Mouse (Mus musculus): ENCODE results near the gene Hip1. TPM values are rescaled to one million over a fixed set of nuclear protein-coding genes. Genes with fewer than 3 reads are reported as not detected.

Hip1 gene
- total RNA-seq (2021): 10 to 100 TPM; 20.0 to 28.0 TPM
- long read RNA-seq, experiment 1, partial matches to known transcripts: 2 of 8 reads
- long read RNA-seq, experiment 1, other reads (novel, unspliced or antisense): 5 of 8 reads
- long read RNA-seq, experiment 2, partial matches to known transcripts: 0 of 3 reads
- long read RNA-seq, experiment 2, other reads (novel, unspliced or antisense): 3 of 3 reads

- peak; percentile 96 to 97 for DNase-seq
Measured at GRCm38 (mm10) chr5:135544865-135545797, at the start of gene Hip1. Gene Hip1 (minus strand): TSS chr5:135545120.

GRCm38 (mm10) chr5:135589996-135590784 is 45.3 kb upstream of the Hip1 start:
- no peak for DNase-seq

- DNase-seq: no peak
Measured at GRCm38 (mm10) chr5:135587764-135588163, 42.8 kb upstream of the Hip1 start.

GRCm38 (mm10) chr5:135585691-135586090 is 40.8 kb upstream of the Hip1 start:
- DNase-seq: no peak

GRCm38 (mm10) chr5:135582330-135582729 is 37.4 kb upstream of the Hip1 start:
- DNase-seq: no peak

GRCm38 (mm10) chr5:135579331-135579751 is 34.4 kb upstream of the Hip1 start:
- DNase-seq: no peak

GRCm38 (mm10) chr5:135576055-135576454 is 31.1 kb upstream of the Hip1 start:
- DNase-seq: no peak

- DNase-seq: no peak
Measured at GRCm38 (mm10) chr5:135573006-135573405, 28.1 kb upstream of the Hip1 start, which contains the start of gene Ccl24. Gene Ccl24 (minus strand): TSS chr5:135573049.

- no peak for DNase-seq
Measured at GRCm38 (mm10) chr5:135568698-135569097, 23.8 kb upstream of the Hip1 start.

- no peak for DNase-seq
Measured at GRCm38 (mm10) chr5:135567556-135568265, 22.8 kb upstream of the Hip1 start.

GRCm38 (mm10) chr5:135563469-135563868 is 18.5 kb upstream of the Hip1 start, which contains the start of gene Ccl26:
Gene Ccl26 (minus strand): TSS chr5:135563569.
- no peak for DNase-seq

- DNase-seq: no peak
Measured at GRCm38 (mm10) chr5:135557671-135558070, 12.8 kb upstream of the Hip1 start.

GRCm38 (mm10) chr5:135557051-135557450 is 12.1 kb upstream of the Hip1 start:
- no peak for DNase-seq

- no peak for DNase-seq
Measured at GRCm38 (mm10) chr5:135556259-135556658, 11.3 kb upstream of the Hip1 start.

- no peak for DNase-seq
Measured at GRCm38 (mm10) chr5:135551591-135551990, 6.7 kb upstream of the Hip1 start.

GRCm38 (mm10) chr5:135550910-135551309 is 6.0 kb upstream of the Hip1 start:
- DNase-seq: peak in 1 of 2 experiments; percentile 45

GRCm38 (mm10) chr5:135547990-135548389 is 3.1 kb upstream of the Hip1 start:
- DNase-seq: no peak

- DNase-seq: peak; percentile 20 to 30
Measured at GRCm38 (mm10) chr5:135544032-135544558, 825 bp downstream of the Hip1 start.

GRCm38 (mm10) chr5:135537794-135538214 is 7.1 kb downstream of the Hip1 start:
- no peak for DNase-seq

- DNase-seq: peak; percentile 31 to 49
Measured at GRCm38 (mm10) chr5:135537326-135537725, 7.6 kb downstream of the Hip1 start.

GRCm38 (mm10) chr5:135535867-135536266 is 9.1 kb downstream of the Hip1 start:
- no peak for DNase-seq
